Mouse (Mus musculus): ENCODE data around the gene Dpy19l1.

Gene Dpy19l1

GRCm38 (mm10) chr9:24470166-24470565 lies 32.8 kb downstream of the Dpy19l1 start:
- no peak for DNase-seq (ENCODE audit: low read depth, low spot score)

- DNase-seq (ENCODE audit: low read depth, low spot score): no peak
Observed at GRCm38 (mm10) chr9:24467186-24467585, 35.8 kb downstream of the Dpy19l1 start.

- no peak for DNase-seq (ENCODE audit: low read depth, low spot score)
Observed at GRCm38 (mm10) chr9:24466649-24467048, 36.3 kb downstream of the Dpy19l1 start.

- DNase-seq (ENCODE audit: low read depth, low spot score): peak; percentile 19
Observed at GRCm38 (mm10) chr9:24461379-24461961, 41.5 kb downstream of the Dpy19l1 start.

GRCm38 (mm10) chr9:24453833-24454232 lies 49.1 kb downstream of the Dpy19l1 start:
- no peak for DNase-seq (ENCODE audit: low read depth, low spot score)

GRCm38 (mm10) chr9:24450976-24451375 lies 52.0 kb downstream of the Dpy19l1 start:
- no peak for DNase-seq (ENCODE audit: low read depth, low spot score)

GRCm38 (mm10) chr9:24450524-24450923 lies 52.4 kb downstream of the Dpy19l1 start:
- DNase-seq (ENCODE audit: low read depth, low spot score): no peak

GRCm38 (mm10) chr9:24434901-24435300 lies 68.0 kb downstream of the Dpy19l1 start:
- DNase-seq (ENCODE audit: low read depth, low spot score): no peak

GRCm38 (mm10) chr9:24429721-24430120 lies 73.2 kb downstream of the Dpy19l1 start:
- DNase-seq (ENCODE audit: low read depth, low spot score): no peak

GRCm38 (mm10) chr9:24425679-24426078 lies 77.3 kb downstream of the Dpy19l1 start:
- no peak for DNase-seq (ENCODE audit: low read depth, low spot score)

GRCm38 (mm10) chr9:24423241-24423640 lies 79.7 kb downstream of the Dpy19l1 start:
- DNase-seq (ENCODE audit: low read depth, low spot score): no peak

- DNase-seq (ENCODE audit: low read depth, low spot score): no peak
Observed at GRCm38 (mm10) chr9:24421888-24422287, 81.1 kb downstream of the Dpy19l1 start.

- DNase-seq (ENCODE audit: low read depth, low spot score): no peak
Observed at GRCm38 (mm10) chr9:24421221-24421620, 81.7 kb downstream of the Dpy19l1 start.

GRCm38 (mm10) chr9:24420144-24420543 lies 82.8 kb downstream of the Dpy19l1 start:
- DNase-seq (ENCODE audit: low read depth, low spot score): no peak

GRCm38 (mm10) chr9:24418281-24418680 lies 84.7 kb downstream of the Dpy19l1 start:
- no peak for DNase-seq (ENCODE audit: low read depth, low spot score)

GRCm38 (mm10) chr9:24411483-24411882 lies 91.5 kb downstream of the Dpy19l1 start:
- DNase-seq (ENCODE audit: low read depth, low spot score): no peak

- no peak for DNase-seq (ENCODE audit: low read depth, low spot score)
Observed at GRCm38 (mm10) chr9:24410439-24410838, 92.5 kb downstream of the Dpy19l1 start.

- DNase-seq (ENCODE audit: low read depth, low spot score): no peak
Observed at GRCm38 (mm10) chr9:24407992-24408391, 94.9 kb downstream of the Dpy19l1 start.

- DNase-seq (ENCODE audit: low read depth, low spot score): no peak
Observed at GRCm38 (mm10) chr9:24394146-24394545, 108.8 kb downstream of the Dpy19l1 start.

GRCm38 (mm10) chr9:24390807-24391370 lies 112.1 kb downstream of the Dpy19l1 start:
- no peak for DNase-seq (ENCODE audit: low read depth, low spot score)

- no peak for DNase-seq (ENCODE audit: low read depth, low spot score)
Observed at GRCm38 (mm10) chr9:24387230-24387629, 115.7 kb downstream of the Dpy19l1 start.

GRCm38 (mm10) chr9:24379321-24379720 lies 123.6 kb downstream of the Dpy19l1 start:
- DNase-seq (ENCODE audit: low read depth, low spot score): peak; percentile 4

GRCm38 (mm10) chr9:24378848-24379247 lies 124.1 kb downstream of the Dpy19l1 start:
- DNase-seq (ENCODE audit: low read depth, low spot score): no peak
